Mouse (Mus musculus): ENCODE results near the gene Ctsk. TPM values are rescaled to one million over a fixed set of nuclear protein-coding genes. Genes with fewer than 3 reads are reported as not detected.

Gene Ctsk
- 10 to 100 TPM; 14.5 to 18.9 TPM for total RNA-seq (2021)

- intact Hi-C loops (cut with DNase I), result no loop called here
- no peak for DNase-seq (ENCODE audit: extremely low spot score in 1 of 2, low spot score in 2 of 2)
Observed at GRCm38 (mm10) chr3:95499024-95499423, at the start of gene Ctsk. TSS of gene Ctsk (plus strand) at chr3:95499256.

GRCm38 (mm10) chr3:95450408-95450807 lies 48.6 kb upstream of the Ctsk start:
- peak in 1 of 2 experiments; percentile 37 for DNase-seq (ENCODE audit: extremely low spot score in 1 of 2, low spot score in 2 of 2)
- intact Hi-C loops (cut with DNase I), result loop anchor here (5.0 kb wide), 1 partner anchor 103 kb away; no protein-coding TSS in a partner anchor

GRCm38 (mm10) chr3:95450915-95451314 lies 48.1 kb upstream of the Ctsk start:
- DNase-seq (ENCODE audit: extremely low spot score in 1 of 2, low spot score in 2 of 2), result no peak
- intact Hi-C loops (cut with DNase I), result loop anchor here (5.0 kb wide), 1 partner anchor 104 kb away; no protein-coding TSS in a partner anchor

- DNase-seq (ENCODE audit: extremely low spot score in 1 of 2, low spot score in 2 of 2), result no peak
- intact Hi-C loops (cut with DNase I), result loop anchor here (5.0 kb wide), 1 partner anchor 124 kb away; no protein-coding TSS in a partner anchor
Observed at GRCm38 (mm10) chr3:95456367-95456766, 42.7 kb upstream of the Ctsk start.

GRCm38 (mm10) chr3:95457758-95458157 lies 41.3 kb upstream of the Ctsk start:
- no peak for DNase-seq (ENCODE audit: extremely low spot score in 1 of 2, low spot score in 2 of 2)
- intact Hi-C loops (cut with DNase I), result loop anchor here (5.0 kb wide), 1 partner anchor 125 kb away; no protein-coding TSS in a partner anchor

- intact Hi-C loops (cut with DNase I), result loop anchor here (5.0 kb wide), 1 partner anchor 127 kb away; no protein-coding TSS in a partner anchor
- DNase-seq (ENCODE audit: extremely low spot score in 1 of 2, low spot score in 2 of 2), result no peak
Observed at GRCm38 (mm10) chr3:95459381-95459780, 39.7 kb upstream of the Ctsk start.

- intact Hi-C loops (cut with DNase I), result no loop called here
- DNase-seq (ENCODE audit: extremely low spot score in 1 of 2, low spot score in 2 of 2), result no peak
Observed at GRCm38 (mm10) chr3:95463852-95464251, 35.2 kb upstream of the Ctsk start.

GRCm38 (mm10) chr3:95478966-95479365 lies 20.1 kb upstream of the Ctsk start:
- intact Hi-C loops (cut with DNase I), result no loop called here
- no peak for DNase-seq (ENCODE audit: extremely low spot score in 1 of 2, low spot score in 2 of 2)

GRCm38 (mm10) chr3:95486421-95486820 lies 12.6 kb upstream of the Ctsk start:
- DNase-seq (ENCODE audit: extremely low spot score in 1 of 2, low spot score in 2 of 2), result no peak

GRCm38 (mm10) chr3:95488679-95489078 lies 10.4 kb upstream of the Ctsk start:
- intact Hi-C loops (cut with DNase I), result loop anchor here (10.0 kb wide), 2 partner anchors 144 to 346 kb away; no protein-coding TSS in a partner anchor
- DNase-seq (ENCODE audit: extremely low spot score in 1 of 2, low spot score in 2 of 2), result no peak

More at GRCm38 (mm10) chr3:95486421-95486820, 12.6 kb upstream of the Ctsk start:
- intact Hi-C loops (cut with DNase I), result loop anchor here (10.0 kb wide), 2 partner anchors 142 to 348 kb away; no protein-coding TSS in a partner anchor

GRCm38 (mm10) chr3:95490238-95490637 lies 8.8 kb upstream of the Ctsk start:
- DNase-seq (ENCODE audit: extremely low spot score in 1 of 2, low spot score in 2 of 2), result no peak
- intact Hi-C loops (cut with DNase I), result no loop called here

GRCm38 (mm10) chr3:95494342-95494741 lies 4.7 kb upstream of the Ctsk start:
- intact Hi-C loops (cut with DNase I), result no loop called here
- DNase-seq (ENCODE audit: extremely low spot score in 1 of 2, low spot score in 2 of 2), result peak in 1 of 2 experiments; percentile 72

- intact Hi-C loops (cut with DNase I), result no loop called here
Observed at GRCm38 (mm10) chr3:95498229-95498628, 827 bp upstream of the Ctsk start.

GRCm38 (mm10) chr3:95499496-95500140 lies 562 bp downstream of the Ctsk start:
- DNase-seq (ENCODE audit: extremely low spot score in 1 of 2, low spot score in 2 of 2), result no peak
- intact Hi-C loops (cut with DNase I), result no loop called here

More at GRCm38 (mm10) chr3:95498229-95498628, 827 bp upstream of the Ctsk start:
- no peak for DNase-seq (ENCODE audit: extremely low spot score in 1 of 2, low spot score in 2 of 2)

- no peak for DNase-seq (ENCODE audit: extremely low spot score in 1 of 2, low spot score in 2 of 2)
- intact Hi-C loops (cut with DNase I), result no loop called here
Observed at GRCm38 (mm10) chr3:95502312-95502711, 3.3 kb downstream of the Ctsk start.

- intact Hi-C loops (cut with DNase I), result no loop called here
- DNase-seq (ENCODE audit: extremely low spot score in 1 of 2, low spot score in 2 of 2), result no peak
Observed at GRCm38 (mm10) chr3:95509348-95509747, 10.3 kb downstream of the Ctsk start.

- no peak for DNase-seq (ENCODE audit: extremely low spot score in 1 of 2, low spot score in 2 of 2)
- intact Hi-C loops (cut with DNase I), result loop anchor here (10.0 kb wide), 2 partner anchors 113 to 243 kb away; partner anchors contain the start of gene Ensa
Observed at GRCm38 (mm10) chr3:95511611-95512180, 12.6 kb downstream of the Ctsk start.

GRCm38 (mm10) chr3:95516614-95517041 lies 17.6 kb downstream of the Ctsk start:
- intact Hi-C loops (cut with DNase I), result loop anchor here (10.0 kb wide), 2 partner anchors 108 to 238 kb away; partner anchors contain the start of gene Ensa
- DNase-seq (ENCODE audit: extremely low spot score in 1 of 2, low spot score in 2 of 2), result no peak

- peak; percentile 55 to 67 for DNase-seq (ENCODE audit: extremely low spot score in 1 of 2, low spot score in 2 of 2)
- intact Hi-C loops (cut with DNase I), result loop anchor here (10.0 kb wide), 2 partner anchors 107 to 237 kb away; partner anchors contain the start of gene Ensa
Observed at GRCm38 (mm10) chr3:95517493-95517898, 18.4 kb downstream of the Ctsk start.

- intact Hi-C loops (cut with DNase I), result loop anchor here (10.0 kb wide), 2 partner anchors 106 to 236 kb away; partner anchors contain the start of gene Ensa
- no peak for DNase-seq (ENCODE audit: extremely low spot score in 1 of 2, low spot score in 2 of 2)
Observed at GRCm38 (mm10) chr3:95518891-95519290, 19.8 kb downstream of the Ctsk start.
